Mouse (Mus musculus) C3H10T1/2 (cell line): ENCODE data around the gene Hells. TPM values are rescaled to one million over a fixed set of nuclear protein-coding genes. Genes with fewer than 3 reads are reported as not detected.

Source experiments
- polyA plus RNA-seq, 2 experiments: library from polyadenylated mRNA; unstranded; fragments of >200 nt; fragmentation: generic; extraction: Trizol; gene quantifications; one replicate each; pipeline ENCODE4 v1.2.1; 2012; ENCODE audit warnings: missing spikeins in 2 of 2

Hells gene
- 1 to 10 TPM; 1.2 to 3.9 TPM for polyA plus RNA-seq

DNA sequence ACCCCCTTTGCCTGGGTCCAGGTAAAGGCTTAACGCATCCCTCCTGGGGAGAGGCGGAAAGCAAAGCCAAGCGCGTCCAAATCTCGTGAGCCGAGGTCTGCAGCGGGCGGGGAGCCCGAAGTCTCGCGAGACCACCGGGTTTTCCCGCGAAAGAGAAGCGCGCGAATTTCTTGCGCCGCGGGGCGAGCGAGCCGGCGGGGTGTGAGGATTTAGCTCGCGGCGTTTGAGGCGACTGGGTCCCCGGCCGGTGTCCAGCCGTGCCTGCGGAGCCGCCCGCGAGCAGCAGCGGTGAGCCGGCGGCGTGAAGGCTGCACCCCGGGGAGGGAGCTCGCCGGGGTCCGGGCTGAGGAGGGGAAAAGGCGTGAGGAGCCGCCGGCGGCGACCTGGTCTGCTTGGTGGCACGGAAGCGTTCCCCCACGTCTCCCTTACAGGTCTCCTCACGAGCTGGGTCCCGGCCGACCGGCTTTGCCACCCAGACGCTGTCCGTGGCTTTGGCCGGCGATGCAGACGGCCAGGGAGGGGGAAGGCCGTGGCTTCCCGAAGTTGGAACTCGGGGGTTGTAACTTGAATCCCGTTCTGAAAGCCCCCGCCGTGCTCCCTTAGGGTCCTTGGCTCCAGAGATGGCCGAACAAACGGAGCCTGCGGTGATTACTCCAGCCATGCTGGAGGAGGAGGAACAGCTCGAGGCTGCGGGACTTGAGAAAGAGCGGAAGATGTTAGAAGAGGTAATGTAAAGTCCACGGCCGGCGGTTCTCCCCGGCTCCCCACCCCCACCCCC is at the start of gene Hells:
Gene Hells, plus strand, starts transcription at position 128 of the 778 bp plus-strand sequence.

DNA sequence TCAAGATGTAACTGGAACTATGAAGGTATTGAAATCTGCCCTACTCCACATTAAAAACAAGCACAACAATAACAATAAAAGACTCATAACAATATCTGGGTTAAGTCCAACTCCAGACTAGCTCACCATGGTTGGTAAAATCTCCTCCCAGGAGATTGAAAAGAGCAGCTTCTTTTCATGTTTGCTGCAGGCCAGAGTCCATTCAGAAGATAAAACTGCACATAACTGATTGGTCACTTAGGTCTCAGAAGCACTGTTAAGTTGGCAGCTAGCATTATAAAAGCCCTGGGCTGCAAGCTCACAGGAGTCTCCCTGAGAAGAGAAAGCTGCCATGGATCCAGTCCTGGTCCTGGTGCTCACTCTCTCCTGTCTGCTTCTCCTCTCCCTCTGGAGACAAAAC is 76.0 kb downstream of the Hells start, which contains the start of gene Cyp2c55:
Gene Cyp2c55, plus strand, starts transcription at position 305 of the 400 bp plus-strand sequence.

Other genes starting within 250 kb of the Hells start
- 1 to 10 TPM in 1 of 2 experiments, under 1 TPM in 1; 0.46 to 2.2 TPM for gene Noc3l, start 111.7 kb upstream of the Hells start, polyA plus RNA-seq
- 1 to 10 TPM in 1 of 2 experiments, under 1 TPM in 1; 0.22 to 1.7 TPM for gene Tbc1d12, start 94.3 kb upstream of the Hells start, polyA plus RNA-seq
- under 1 TPM in 1 of 2 experiments, not detected in 1; 0.04 TPM for gene Cyp2c55, start 76.1 kb downstream of the Hells start, polyA plus RNA-seq
- not detected for gene Cyp2c65, start 130.1 kb downstream of the Hells start, polyA plus RNA-seq
- not detected for gene Cyp2c66, start 183.0 kb downstream of the Hells start, polyA plus RNA-seq